Mouse (Mus musculus) urinary bladder, postnatal 14 days (tissue): ENCODE measurements at regions not wholly inside any gene's neighbourhood (a gene's known extent, or its start where the extent isn't known, plus 50 kb on each side); places are given as distances from the start of the nearest gene placed in this dataset.
"Not testable (repeated sequence)": the region's sequence is repeated elsewhere in the genome, so short reads cannot be mapped to it uniquely, and the experiment has no call there.

ENCODE experiments used
- DNase-seq: peaks from one replicate; pipeline ENCODE4 v3.0.0; 2021; ENCODE audit warnings: low spot score

- no peak for DNase-seq
Observed at GRCm38 (mm10) chr17:85881636-85882170, 193.6 kb upstream of the Six2 start.

- DNase-seq, result peak; percentile 9
Observed at GRCm38 (mm10) chr17:85881046-85881445, 193.0 kb upstream of the Six2 start.

DNA sequence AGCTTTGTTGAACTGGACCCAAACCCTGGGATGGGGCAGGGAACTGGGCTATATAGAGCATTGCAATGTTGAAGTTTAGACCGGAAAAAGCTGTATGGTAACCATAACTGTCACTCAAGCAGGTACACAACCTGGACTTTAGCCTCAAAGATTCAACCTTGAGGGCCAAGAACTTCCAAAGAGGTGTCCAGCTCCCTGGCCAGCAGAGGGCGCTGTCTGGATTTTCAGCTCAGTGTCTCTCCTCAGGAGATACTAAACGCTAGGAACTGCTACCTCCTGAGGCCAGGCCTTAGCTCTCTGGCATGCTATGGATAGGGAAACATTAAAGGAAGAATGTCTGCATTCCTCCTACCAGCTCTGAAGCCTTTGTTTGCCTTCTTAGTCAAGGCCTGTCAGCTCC lies 189.4 kb upstream of the Six2 start:
- peak; percentile 24 for DNase-seq

- DNase-seq, result no peak
Observed at GRCm38 (mm10) chr17:85876853-85877252, 188.8 kb upstream of the Six2 start.

DNA sequence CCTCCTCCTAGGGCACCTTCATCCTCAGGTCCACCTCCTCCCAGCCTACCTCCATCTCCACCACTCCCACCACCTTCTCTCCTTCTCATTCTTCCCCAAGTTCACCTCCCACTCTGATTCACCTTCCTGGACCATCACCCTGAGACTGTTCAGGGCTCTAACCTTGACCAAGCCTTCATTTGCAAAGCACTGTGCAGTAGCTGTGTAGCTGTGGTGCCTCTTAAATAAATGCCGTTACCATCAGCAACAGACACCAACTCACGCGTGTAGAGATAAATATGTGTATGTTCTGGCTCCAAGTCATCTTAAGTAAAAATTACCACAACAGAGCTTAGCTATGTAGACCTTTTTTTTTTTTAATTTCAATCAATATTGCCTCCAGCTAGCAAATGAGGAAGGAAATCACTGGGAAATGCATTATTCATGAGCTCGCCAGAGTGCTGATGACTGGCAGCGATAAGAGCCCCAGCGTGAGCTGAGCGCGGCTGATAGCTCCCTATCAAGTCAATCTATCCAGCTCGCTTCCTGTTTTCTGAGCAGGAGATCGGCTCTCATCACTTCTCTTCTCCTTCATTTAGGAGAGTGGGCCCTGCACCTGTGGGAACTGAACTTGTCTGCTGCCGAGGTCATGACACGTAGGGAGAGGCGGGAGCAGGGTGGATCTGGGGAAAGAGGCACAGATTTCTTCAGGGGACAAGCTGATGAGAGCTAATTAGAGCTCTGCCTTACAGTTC lies 185.9 kb upstream of the Six2 start:
- peak; percentile 53 for DNase-seq

DNA sequence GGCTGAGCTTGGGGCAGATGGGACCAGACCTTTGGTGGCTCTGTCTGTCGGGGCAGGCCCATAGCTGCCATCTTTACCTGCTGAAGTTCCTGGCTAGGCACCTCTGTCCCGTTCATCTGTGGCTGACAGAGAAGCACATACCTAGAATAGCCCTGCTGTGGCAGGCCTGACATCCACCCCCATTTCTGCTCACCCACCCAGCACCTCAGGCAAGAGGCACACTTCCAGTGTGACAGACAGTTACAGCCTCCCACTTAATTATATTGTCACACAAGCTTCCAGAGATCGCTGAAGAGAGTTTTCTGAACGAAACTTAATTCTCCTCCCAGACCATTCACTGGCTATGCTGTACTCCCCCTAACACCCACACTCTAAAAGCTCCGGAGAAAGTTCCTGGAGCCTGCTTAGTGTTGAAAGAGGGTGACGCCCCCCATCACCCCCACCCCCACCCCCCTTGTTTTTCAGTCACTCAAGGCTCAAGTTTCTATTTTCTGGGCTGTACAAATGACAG lies 184.9 kb upstream of the Six2 start:
- DNase-seq, result no peak

GRCm38 (mm10) chr17:85870406-85870805 lies 182.3 kb upstream of the Six2 start:
- DNase-seq, result no peak

DNA sequence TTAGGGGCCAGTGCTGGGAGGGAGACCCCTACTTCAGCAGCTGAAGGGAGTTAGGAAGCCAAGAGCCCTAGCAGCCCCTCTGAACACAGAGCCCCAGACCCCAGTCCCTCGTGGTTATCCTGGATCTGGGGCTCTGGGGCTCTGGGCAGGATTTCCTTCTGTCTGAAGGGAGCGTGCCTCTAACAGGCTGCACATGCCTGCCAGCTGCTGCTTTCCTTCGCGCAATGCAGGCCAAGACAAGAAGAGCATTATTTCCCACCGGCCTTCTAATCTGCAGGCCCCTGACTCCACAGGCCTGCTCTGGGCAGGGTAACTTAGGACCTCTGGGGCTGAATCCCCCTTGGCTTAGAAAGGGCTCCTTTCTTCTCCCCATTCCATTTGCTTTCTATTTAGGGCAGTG lies 181.1 kb upstream of the Six2 start:
- no peak for DNase-seq

DNA sequence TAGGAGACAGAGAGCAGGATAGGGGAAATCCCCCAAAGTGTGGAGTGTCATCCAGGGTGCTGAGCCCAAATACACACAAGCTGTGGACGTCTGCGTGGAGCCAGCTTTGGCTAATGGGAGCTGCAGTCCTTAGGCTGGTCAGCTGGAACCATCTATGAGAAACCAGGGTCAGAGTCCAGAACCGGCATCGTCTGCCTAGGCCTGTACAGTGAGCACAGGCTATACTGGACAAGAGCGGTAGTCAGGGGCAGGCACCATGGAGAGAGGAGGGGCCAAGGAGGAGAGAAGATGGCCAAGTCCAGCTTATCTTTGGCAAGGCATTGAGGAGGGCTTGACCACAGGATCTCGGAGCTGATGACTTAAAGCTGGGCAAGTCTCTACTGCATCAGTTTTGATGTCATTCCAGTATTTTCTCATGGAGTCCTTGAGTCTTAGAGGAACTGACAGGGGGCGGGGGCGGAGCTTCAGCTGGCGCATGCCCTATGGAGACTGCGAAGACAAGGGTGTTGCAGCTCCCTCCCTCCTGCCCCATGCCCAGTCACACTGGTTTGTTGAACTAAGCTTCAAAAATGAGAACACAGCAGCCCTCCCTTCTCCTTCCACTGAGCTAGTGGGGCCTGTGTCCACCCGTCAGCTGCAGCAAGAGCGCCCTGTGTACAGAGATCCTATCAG lies 180.0 kb upstream of the Six2 start:
- peak; percentile 26 for DNase-seq

DNA sequence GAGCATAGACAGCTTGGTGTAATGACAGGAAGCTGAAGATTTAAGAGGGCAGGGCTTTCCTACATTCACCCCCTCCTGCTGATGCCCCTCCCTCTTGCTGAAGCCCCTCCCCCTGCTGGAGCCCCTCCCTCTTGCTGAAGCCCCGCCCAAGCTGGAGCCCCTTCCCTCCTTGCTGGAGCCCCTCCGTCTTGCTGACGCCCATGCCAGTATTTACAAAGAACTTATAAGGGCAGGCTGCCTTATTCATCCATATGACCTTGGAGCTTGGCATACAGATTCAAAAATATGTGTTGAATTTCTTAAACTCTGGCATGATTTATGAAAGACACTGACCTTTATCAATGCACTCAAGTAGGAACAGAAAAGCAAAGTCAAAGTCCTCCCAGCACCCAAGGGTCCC lies 178.5 kb upstream of the Six2 start:
- no peak for DNase-seq

DNA sequence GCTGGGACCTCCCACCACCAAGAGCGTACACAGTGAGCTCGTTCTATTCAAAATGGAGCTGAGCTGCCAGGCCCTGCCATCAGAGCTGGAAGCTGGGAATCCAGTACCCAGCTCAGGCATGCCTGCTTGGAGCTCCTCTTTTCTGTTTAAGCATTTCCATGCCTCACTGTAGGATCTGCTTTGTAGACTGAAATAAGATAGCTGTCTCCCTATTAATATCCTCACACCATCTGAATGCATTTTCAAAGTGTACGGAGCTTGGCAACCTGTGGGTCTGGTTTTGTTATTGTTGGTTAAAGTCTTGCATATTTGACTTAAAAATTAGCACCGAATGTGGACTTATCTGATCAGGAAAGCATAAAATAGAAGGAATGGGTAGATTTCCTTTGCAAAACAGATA lies 177.9 kb upstream of the Six2 start:
- no peak for DNase-seq

- no peak for DNase-seq
Observed at GRCm38 (mm10) chr17:85861328-85861727, 173.3 kb upstream of the Six2 start.

DNA sequence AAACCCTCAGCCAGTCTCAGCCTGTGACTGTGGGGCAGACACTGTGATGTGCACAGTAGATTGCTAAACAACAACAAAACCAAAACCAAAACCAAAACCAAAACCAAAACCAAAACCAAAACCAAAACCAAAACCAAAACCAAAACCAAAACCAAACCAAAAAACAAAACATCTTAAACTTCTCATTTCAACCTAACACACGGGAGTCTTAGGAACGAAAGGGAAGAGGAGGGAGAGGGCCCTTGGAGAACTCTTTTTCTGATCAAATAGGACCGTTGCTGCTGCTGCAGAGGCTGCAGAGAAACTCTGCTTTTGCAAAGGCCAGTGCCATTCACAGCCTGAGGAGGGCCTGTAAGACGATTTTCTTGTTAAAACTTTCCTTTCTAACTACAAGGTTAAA lies 172.7 kb upstream of the Six2 start:
- DNase-seq, result no peak

- DNase-seq, result no peak
Observed at GRCm38 (mm10) chr17:85859926-85860707, 172.0 kb upstream of the Six2 start.

DNA sequence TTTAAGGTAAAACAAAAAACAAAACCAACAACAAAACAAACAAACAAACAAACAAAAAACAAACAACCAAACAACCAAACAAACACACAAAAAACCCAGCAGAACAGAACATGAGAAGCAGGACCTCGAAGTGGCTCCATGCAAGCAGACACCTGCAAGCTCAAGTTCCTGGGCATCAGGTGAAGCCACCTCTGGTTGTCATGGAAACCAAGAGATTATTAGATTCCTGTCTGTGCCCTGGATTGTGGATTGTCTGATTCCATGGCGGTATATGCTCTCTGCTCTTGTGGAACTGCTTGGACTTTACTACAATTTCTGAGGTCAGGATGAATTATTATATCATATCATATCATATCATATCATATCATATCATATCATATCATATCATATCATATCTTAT lies 170.4 kb upstream of the Six2 start:
- DNase-seq, result no peak

GRCm38 (mm10) chr17:85857705-85858472 lies 169.8 kb upstream of the Six2 start:
- no peak for DNase-seq

DNA sequence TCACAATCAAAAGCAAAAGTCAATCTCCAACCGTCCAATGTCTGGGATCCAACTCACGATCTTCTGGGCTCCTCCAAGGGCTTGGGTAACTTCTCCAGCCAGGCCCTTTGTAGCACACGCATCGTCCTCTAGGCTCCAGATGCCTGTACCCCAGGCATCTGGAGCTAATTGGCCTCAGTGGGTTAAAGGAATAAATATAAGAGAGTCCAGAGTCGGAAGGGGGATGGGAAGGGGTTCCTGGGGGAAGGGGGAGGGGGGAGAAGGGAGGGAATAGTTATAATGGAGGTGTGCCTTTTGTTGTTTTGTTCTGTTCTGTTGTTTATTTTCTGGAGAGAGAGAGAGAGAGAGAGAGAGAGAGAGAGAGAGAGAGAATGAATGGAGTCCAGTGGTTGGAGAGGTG lies 168.8 kb upstream of the Six2 start:
- DNase-seq, result not testable (repeated sequence)

- DNase-seq, result no peak
Observed at GRCm38 (mm10) chr17:85853156-85853555, 165.1 kb upstream of the Six2 start.

DNA sequence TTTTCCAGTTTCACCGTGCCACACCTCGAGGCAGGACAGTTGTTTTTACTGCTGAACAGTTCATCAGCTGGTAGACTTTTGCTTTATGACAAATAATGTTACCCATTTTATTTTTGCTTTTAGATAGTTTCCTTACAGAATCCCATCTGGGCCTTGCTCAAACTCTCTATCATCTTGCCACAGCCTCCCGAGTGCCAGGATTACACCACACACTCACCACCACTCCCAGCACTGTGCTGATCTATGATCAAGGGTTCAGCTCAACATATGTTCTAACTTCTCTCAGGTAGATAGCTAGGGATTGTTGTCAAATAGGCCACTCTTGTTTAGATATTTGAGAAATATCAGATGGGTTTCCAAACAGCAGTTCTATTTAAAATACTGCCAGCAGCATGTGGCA lies 160.5 kb upstream of the Six2 start:
- no peak for DNase-seq

DNA sequence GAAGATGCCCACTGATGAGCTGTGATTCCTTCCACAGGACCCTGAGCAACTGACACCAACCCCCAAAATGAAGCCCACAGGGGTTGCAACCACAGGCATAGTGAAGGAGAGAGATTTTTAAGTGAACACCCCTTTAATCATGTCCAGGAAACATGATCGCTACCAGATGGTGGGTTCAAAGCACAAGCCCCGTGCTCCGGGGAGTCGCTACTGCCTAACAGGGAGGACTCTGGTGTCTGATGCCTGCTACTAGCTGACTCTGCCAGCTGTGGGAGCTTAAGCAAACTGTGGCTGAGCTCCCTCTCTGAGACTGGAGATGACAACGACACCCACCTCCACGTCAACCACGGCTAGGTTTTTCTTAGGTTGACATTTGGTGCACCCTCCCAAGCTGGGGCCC lies 159.7 kb upstream of the Six2 start:
- DNase-seq, result no peak

DNA sequence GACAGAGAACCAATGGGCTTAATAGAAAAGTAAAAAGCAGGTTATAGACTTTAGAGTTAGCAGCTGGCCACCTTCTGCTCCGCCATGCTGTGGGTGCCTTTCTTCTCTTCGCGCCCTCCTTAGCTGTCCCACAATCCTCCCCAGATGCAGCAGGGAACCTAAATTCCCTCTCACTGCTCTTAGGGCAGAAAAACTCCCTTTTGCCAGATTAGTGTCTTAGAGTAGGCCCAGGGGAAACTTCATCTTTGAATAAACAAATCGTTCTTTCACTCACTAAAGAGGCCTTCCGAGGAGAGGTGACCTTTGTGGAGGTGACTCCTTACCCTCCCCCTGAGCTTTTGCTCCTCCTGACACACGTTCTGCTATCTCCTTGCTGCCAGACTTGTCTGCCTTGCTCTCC lies 157.0 kb upstream of the Six2 start:
- no peak for DNase-seq

- no peak for DNase-seq
Observed at GRCm38 (mm10) chr17:85844486-85844885, 156.4 kb upstream of the Six2 start.
